Mouse (Mus musculus): Measurements from ENCODE around the gene Hrasls5.

Hrasls5 gene

DNA sequence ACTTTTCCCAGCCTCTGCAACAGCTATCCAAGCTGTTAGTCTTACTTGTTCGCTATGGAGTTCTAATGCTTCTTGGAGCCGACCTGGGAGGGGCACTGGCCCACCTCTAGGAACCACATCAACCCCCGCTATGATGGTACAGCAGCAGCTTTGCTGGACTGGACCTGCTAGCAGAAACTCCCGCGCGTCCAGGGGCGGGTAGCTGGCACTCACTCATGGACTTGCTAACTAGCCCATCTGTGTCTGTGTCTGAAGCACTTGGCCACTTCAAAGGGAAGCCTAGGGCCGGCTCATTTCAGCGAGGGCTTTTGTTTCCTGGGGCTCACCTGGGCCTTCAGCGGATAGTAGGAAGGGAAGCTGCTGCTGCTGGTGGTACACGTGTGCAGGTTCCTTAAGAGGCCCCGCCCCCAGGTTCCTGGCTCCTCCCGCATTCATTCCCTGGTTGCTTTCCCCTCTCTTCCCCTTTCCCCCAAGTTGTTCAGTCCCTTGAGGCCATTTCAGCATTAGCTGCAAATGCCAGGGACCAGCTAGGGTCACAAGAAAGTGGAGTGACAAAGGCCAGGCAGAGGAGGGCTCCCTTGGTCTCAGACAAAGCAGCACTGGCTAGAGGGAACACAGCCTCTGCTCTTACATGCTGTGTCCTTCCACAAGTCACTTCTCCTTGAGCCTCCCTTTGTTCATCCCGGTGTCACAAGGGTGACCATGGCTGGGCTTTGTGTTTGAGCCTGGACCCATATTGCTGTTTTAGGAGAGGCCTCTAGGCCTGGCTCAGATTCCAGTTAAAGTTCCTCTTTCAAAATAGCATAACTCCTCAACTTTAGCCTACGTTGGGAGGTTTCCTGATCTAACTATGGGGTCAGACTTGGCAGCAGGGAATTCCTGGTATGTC is 5.3 kb upstream of the Hrasls5 start, which contains the start of gene Lgals12:
Gene Lgals12 (minus strand): TSS at position 393 of the 889 bp plus-strand sequence.
- DNase-seq (ENCODE audit: low spot score in 2 of 2), result peak; percentile 34 to 39

DNA sequence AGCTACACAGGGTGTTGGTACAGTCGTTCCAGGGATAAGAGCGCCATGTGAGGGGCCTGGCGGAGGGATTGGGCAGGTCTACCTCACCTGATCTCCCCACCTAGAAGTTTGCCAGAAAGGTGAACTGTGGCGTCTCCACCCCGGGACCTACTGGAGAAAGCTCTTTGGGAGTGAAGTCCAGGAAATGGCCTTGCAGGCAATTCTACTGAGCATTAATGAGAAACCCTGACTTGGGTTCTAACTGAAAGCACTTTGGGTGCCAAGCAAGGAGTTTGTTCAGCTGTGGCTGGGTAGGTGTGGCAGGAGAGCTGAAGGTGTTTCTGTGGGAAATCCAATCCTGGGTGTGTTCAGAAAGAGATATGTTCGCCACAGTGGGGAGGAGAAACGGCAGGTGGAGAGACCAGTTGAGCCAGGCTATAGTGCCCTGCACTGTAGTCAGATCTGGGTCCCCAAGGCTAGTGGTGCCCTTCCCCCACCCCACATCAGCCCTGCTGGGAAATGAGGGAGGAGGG is 4.6 kb upstream of the Hrasls5 start:
- no peak for DNase-seq (ENCODE audit: low spot score in 2 of 2)

DNA sequence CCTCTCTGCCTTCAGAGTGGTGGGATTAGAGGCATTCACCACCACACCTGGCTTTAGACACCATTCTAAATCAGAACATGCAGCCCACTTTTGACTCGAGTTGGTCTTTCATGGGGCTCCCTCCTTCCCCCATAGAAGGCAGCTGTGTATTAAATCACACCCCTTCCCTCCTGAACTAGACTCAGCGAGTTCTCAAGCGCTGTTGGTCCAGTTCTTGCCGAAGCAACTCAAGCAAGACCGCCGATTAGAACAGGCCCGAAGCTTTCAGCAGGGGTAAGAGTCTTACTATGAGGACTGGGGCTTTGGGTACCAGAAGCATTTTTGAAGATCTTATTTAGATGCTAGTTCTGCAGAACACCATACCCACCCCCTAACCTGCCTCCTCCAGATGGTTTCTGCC is 810 bp downstream of the Hrasls5 start:
- DNase-seq (ENCODE audit: low spot score in 2 of 2), result no peak

DNA sequence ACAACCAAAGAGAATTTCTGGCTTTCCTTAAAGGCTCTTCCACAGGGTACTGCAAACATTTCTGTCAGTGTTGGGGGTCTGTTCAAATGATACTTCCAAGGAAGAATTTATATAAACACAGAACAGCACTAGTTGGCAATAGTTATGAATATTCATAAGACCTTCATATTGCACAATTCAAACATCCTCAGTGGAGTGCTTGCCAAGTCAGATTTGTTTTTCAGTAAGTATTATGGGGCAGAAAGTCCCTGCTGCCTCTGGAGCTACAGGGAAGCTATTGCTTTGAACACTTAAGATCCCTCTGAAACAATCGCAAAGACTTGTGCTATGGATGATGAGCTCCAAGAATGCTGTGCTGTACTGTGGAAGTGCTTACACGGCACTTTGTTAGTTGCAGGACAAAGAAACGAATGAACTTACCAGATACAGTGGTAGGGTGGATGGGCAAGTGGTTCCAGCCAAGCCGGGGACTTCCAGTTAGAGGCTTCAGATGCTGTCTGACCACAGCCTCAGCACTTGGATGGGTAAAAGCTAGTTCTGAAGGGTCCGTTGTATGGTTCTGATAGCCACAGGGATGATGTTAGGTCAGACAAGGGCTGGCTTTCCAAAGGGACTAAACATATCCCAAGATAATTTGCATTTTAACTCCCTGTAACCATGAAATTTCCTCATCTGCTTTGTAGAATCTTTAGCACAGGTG is 4.0 kb downstream of the Hrasls5 start:
- no peak for DNase-seq (ENCODE audit: low spot score in 2 of 2)

DNA sequence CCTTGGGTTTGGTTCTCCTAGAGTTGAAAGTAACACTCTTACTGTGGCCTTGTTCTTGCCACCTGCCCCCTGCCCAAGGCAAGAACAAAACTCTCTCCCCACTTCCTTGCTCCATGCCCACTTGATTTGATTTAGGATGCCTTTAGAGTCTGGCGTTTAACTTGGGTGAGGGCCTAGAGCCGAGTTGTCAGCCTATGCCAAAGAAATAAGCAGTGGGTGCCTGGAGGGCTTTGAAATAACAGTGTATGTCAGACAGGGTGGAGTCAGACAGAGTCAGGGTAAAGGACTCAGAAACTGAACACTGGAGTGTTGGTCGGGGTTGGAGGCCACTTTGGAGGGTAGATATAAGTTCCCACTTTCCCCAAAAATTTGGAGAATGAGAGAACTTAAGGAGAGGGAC is 4.7 kb downstream of the Hrasls5 start:
- DNase-seq (ENCODE audit: low spot score in 2 of 2), result no peak

DNA sequence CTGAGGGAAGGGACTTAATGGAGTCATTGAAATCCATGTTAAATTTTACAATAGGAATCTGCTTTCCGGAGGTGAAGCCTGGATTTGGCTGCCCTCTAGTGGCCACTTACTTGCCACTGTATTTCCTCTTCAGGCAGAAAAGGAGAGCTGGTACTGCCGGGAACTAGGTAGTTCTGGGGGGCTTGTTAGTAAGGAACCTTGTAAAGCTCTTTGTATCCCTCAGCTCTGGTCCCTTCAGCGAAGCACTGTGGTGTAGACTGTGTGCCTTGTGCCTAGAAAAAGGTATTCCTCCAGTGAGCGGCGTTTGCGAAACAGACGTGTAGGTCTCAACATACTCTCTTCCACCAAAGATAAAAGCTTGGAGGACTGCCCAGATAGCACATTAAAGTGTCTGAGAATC is 5.4 kb downstream of the Hrasls5 start:
- peak in 1 of 2 experiments; percentile 65 for DNase-seq (ENCODE audit: low spot score in 2 of 2)

DNA sequence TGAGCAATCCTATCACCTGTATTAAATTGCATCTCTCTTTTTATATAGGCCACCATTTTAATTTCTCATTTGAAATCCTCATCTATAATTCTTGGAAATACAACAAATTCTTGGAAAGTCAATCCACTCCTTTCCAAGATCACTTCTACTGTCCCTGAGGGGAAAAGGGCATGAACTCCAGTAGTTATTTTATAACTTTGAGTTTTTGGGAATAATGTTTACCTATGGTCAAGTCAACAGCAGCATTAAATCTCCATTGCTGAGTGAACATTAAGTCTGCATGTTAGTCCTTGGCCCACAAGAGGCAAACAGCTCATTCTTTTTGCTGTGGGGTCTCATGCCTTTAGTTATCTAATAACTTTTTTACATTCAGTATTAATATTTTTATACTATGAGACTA is 20.7 kb downstream of the Hrasls5 start:
- DNase-seq (ENCODE audit: low spot score in 2 of 2), result no peak

DNA sequence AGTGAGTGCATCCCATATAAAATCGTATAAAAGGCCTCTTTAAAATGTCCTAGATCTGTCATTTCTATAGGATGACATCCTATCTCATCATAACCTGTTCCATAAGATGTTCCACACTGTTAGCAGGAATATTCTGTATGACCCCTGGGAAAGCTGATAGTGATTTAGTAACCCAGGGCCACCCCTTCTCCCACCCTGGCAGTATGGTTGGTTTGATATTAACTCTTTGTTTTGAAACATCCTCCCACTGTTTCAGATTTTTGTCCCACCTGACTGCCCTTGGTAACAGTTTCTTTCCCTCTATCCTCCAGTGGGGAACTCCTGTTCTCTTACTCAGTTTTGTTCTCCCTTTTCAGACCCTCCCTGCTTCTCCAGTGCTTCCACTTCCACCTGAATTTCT is 21.4 kb downstream of the Hrasls5 start:
- no peak for DNase-seq (ENCODE audit: low spot score in 2 of 2)

DNA sequence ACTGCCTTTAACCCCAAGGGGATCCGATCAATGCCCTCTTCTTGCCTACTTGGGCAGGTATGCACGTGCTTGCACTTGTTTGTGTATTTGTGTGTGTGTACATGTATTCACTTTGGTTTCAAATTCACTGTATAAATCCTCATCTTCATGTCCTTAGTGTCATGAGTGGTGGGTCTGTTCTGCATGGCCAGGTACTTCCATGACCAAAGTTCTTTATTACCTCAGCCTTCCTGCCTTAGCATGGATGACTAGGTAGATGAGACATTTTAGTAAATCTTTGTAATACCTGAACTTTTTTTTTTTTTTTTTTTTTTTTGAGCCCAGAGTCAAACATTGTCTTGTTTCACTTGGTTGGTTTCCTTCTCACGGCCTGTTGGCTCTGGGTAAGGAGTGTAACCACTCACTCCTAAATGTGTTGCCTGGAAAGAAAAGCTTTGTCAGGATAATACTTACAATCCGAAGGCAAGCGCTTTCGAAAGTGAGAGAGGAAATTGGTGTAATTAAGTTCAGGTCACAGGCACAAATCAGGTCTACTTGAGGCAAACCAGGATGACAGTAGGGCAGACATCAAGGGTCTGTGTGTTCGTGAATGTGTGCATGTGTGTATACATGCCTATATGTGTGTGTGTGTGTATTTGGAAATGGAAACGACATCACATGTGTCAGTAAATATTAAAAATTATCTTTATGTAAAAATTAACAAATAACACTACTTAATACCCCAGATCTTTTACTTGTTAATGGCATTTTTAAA is 36.7 kb downstream of the Hrasls5 start:
- DNase-seq (ENCODE audit: low spot score in 2 of 2), result no peak

DNA sequence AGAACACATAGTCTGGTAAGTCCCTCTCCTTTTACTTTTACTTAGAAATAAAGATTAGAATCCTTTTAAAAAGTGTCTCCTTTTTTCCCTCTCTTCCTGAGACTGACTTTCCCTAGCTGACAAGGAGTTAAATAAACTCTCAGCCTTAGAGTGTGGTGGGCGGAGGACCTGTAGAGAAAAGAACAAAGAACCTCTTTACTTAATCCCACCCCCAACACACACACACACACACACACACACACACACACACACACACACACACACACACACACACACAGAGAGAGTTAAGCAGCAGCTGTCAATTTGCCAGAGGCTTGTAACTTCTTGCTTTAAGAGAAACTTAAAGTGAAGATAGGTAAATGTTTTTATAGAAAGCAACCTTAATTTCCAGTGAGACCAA is 59.7 kb downstream of the Hrasls5 start:
- no peak for DNase-seq (ENCODE audit: low spot score in 2 of 2)

DNA sequence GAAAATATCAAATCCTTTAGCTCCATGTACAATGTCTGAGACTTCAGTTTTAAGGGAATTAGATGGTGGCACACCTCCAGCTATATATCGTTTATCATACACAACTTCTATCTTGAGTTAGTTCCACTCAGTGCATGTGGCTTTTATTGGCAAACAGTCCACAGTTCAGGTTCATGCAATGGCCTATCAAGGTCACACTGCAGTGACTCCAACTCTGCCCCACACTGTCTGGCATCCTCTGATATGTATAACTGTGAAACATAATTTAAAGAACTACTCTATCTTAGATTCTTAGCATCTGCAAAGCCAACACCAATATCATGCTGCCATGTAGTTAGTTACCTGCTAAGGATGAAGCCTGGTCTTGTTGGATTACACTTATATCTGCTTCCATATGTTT is 75.6 kb downstream of the Hrasls5 start:
- DNase-seq (ENCODE audit: low spot score in 2 of 2), result no peak
